Mouse (Mus musculus) neural tube, embryonic 15.5 days (tissue): ENCODE results near the gene Fkbp1a. TPM values are rescaled to one million over a fixed set of nuclear protein-coding genes. Genes with fewer than 3 reads are reported as not detected.

ENCODE experiments used
- ATAC-seq: fragments of 200-750 bp; cut with Nextera tagmentation; 2 replicates; pipeline ENCODE4 v1.8.0; 2017; ENCODE audit warnings: mild to moderate bottlenecking, moderate TSS enrichment, moderate library complexity; ENCODE audit not compliant: low FRiP score
- H3K27ac ChIP-seq: fragments of 300-500 bp; sonication (generic); replicated peaks from 2 replicates; pipeline ENCODE4 v1.5.1; 2015; ENCODE audit warnings: mild to moderate bottlenecking, inconsistent platforms
- H3K27me3 ChIP-seq: fragments of 300-500 bp; sonication (generic); replicated peaks from 2 replicates; pipeline ENCODE4 v1.6.1; 2015; ENCODE audit warnings: inconsistent platforms
- H3K36me3 ChIP-seq: fragments of 300-500 bp; sonication (generic); 2 replicates; pipeline ENCODE4 v1.6.1; 2015; ENCODE audit warnings: inconsistent platforms
- H3K4me1 ChIP-seq: fragments of 300-500 bp; sonication (generic); 2 replicates; pipeline ENCODE4 v1.6.1; 2015; ENCODE audit warnings: inconsistent platforms
- H3K4me2 ChIP-seq: fragments of 300-500 bp; sonication (generic); 2 replicates; pipeline ENCODE4 v1.6.1; 2015; ENCODE audit warnings: inconsistent platforms, mild to moderate bottlenecking, moderate library complexity
- H3K4me3 ChIP-seq: fragments of 300-500 bp; sonication (generic); replicated peaks from 2 replicates; pipeline ENCODE4 v1.5.1; 2015; ENCODE audit warnings: mild to moderate bottlenecking, inconsistent platforms
- H3K9ac ChIP-seq: fragments of 300-500 bp; sonication (generic); replicated peaks from 2 replicates; pipeline ENCODE4 v1.6.1; 2015; ENCODE audit warnings: mild to moderate bottlenecking, inconsistent platforms
- H3K9me3 ChIP-seq: fragments of 300-500 bp; sonication (generic); replicated peaks from 2 replicates; pipeline ENCODE4 v1.6.1; 2016; ENCODE audit warnings: inconsistent platforms
- WGBS: fragments of 180-500 bp; shearing (Covaris S2); methylation state at CpG from one replicate; pipeline ENCODE4 v1.1.7; 2015; ENCODE audit warnings: mixed read lengths; 5-methylcytosine and 5-hydroxymethylcytosine counted together
- polyA plus RNA-seq: library from polyadenylated mRNA; unstranded; fragments of >200 nt; fragmentation: Nextera tagmentation; extraction: Ambion mirVana; gene quantifications from 2 replicates; pipeline ENCODE4 v1.2.1, GENCODE M21; 2015

The Fkbp1a gene
- polyA plus RNA-seq, 1 experiment from 2014 or later, result 644 TPM

DNA sequence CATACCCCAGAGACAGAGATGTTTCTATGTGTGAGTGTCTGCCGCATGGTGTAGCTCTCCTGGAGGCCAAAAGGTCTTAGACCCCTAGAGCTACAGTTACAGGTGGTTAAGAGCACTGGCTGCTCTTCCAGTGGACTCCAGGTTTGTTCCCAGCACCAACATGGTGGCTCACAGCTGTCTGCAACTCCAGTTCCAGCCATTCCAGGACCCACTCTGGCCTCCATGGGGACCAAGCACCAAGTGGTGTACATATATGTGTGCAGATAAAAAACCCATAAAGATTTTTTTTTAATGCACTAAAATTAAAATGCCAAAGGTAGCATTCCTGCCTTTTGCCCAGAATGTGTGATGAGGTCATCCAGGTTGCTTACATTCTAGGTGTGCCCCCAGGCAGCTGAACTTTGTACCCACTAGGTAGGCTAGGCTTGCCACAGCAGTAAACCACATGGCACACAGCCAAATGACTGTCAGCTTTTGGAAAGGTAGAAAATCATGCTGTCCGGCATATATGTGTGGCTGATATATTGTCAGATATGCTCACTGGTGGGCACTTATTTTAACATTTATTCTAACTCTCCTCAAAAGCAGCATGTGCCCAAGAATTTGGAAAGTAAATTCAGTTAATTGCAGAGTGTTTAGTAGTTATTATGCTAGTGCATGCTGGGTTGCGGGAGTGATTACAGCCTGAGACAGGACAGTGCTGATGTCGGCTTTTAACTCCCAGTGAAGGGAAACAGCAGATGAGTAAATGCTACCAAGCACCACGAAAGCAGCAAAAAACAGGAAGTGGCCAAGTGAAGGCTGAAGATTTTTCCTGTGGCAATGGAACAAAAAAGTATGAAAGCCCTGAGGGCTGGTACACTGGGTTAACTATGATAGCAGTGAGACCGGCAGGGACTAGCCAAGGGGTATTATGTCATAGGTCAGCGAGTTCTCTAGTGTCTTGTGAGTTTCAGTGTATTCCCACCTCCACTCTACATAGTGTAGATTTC lies 20.9 kb downstream of the Fkbp1a start:
- no peak overlapping the region for H3K4me2 ChIP-seq
- ATAC-seq, result no peak
- no peak overlapping the region for H3K27ac ChIP-seq
- no peak overlapping the region for H3K4me3 ChIP-seq
- no peak overlapping the region for H3K9ac ChIP-seq
- no peaks in the 10 kb centered on the region for H3K9me3 ChIP-seq
- peaks cover 55% of the 10 kb centered on the region for H3K36me3 ChIP-seq
- WGBS, result 80% methylated on average over 7 of the region's 7 CpGs
- no peaks in the 10 kb centered on the region for H3K27me3 ChIP-seq
- no peaks in the 10 kb centered on the region for H3K4me1 ChIP-seq

DNA sequence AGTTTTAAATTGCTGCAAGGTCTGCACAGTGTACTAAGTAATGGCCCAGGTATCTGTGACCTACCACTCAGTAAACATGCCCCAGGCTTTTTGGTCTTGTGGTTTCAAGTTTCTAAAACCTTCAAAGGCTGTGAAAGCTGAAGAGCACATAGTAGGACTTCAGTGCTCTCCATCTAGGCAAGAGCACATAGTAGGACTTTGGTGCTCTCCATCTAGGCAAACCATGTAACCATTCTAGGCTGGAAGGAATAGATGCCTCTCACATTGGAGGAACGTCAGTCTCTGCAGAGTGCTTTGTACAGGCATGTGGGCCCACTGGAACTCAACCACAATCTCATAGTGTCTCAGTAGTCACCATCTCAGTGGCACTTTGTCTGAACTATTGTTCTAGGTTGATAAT lies 21.7 kb downstream of the Fkbp1a start:
- no peak overlapping the region for H3K4me3 ChIP-seq
- no peaks in the 10 kb centered on the region for H3K9me3 ChIP-seq
- H3K27me3 ChIP-seq, result no peaks in the 10 kb centered on the region
- no peak overlapping the region for H3K4me2 ChIP-seq
- H3K9ac ChIP-seq, result no peak overlapping the region
- H3K27ac ChIP-seq, result no peak overlapping the region
- ATAC-seq, result no peak
- 86% methylated on average over 1 of the region's 1 CpGs for WGBS
- H3K4me1 ChIP-seq, result no peaks in the 10 kb centered on the region
- peaks cover 48% of the 10 kb centered on the region for H3K36me3 ChIP-seq

DNA sequence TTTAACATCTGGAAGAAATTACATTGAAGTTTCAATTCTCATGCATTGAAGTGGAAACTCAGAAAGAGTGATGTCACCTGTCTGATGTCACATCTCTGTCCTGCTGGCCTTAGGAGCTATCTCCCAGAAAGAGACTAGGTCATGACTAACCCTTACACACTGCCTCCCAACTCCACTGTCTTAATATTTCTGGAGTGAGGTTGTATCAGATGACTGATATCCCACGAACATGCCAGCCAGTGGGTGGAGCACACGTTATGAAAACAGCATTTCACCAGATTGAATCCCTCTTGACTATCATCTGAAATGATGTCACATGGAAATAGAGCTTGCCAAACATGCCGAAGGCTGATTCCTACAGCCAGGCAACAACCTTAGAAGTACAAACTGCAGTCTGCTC lies 22.7 kb downstream of the Fkbp1a start:
- 82% methylated on average over 3 of the region's 3 CpGs for WGBS
- no peak overlapping the region for H3K4me3 ChIP-seq

GRCm38 (mm10) chr2:151566856-151567255 lies 24.6 kb downstream of the Fkbp1a start:
- no peaks in the 10 kb centered on the region for H3K9me3 ChIP-seq
- no peak overlapping the region for H3K9ac ChIP-seq
- WGBS, result 89% methylated on average over 6 of the region's 6 CpGs
- H3K4me2 ChIP-seq, result no peak overlapping the region
- H3K36me3 ChIP-seq, result peaks cover 21% of the 10 kb centered on the region
- H3K27ac ChIP-seq, result no peak overlapping the region
- no peaks in the 10 kb centered on the region for H3K4me1 ChIP-seq
- no peaks in the 10 kb centered on the region for H3K27me3 ChIP-seq
- ATAC-seq, result no peak
- H3K4me3 ChIP-seq, result no peak overlapping the region

More for the DNA sequence above, 22.7 kb downstream of the Fkbp1a start:
- no peak for ATAC-seq
- Histone ChIP-seq H3K27ac (no peak overlapping the region), H3K36me3 (peaks cover 38% of the 10 kb centered on the region), H3K27me3 (no peaks in the 10 kb centered on the region), H3K4me2 (no peak overlapping the region), H3K9ac (no peak overlapping the region), H3K4me1 (no peaks in the 10 kb centered on the region), H3K9me3 (no peaks in the 10 kb centered on the region)

DNA sequence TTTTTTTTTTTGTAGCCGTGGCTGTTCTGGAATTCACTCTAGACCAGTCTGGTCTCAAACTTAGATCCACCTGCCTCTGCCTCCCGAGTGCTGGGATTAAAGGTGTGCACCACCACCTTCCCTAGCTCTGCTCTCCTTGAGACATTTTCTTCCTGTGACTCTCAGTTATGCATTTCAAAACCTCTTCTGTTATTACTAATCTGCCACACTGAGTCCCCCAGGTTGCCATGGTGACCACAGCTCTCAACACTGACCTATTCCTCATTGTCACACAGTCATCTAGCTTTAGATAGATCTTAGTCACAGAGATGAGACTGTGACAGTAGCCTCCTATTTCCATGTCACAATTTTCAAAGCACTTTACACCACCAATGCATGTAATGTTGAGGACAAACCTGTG lies 27.2 kb downstream of the Fkbp1a start:
- Histone ChIP-seq H3K27me3 (no peaks in the 10 kb centered on the region), H3K36me3 (peaks cover 6% of the 10 kb centered on the region; the same call in 1 of the 2 replicates), H3K4me3 (no peak overlapping the region), H3K4me2 (no peak overlapping the region), H3K9me3 (no peaks in the 10 kb centered on the region), H3K9ac (no peak overlapping the region), H3K27ac (no peak overlapping the region), H3K4me1 (no peaks in the 10 kb centered on the region)
- WGBS, result 87% methylated on average over 2 of the region's 2 CpGs
- no peak for ATAC-seq

DNA sequence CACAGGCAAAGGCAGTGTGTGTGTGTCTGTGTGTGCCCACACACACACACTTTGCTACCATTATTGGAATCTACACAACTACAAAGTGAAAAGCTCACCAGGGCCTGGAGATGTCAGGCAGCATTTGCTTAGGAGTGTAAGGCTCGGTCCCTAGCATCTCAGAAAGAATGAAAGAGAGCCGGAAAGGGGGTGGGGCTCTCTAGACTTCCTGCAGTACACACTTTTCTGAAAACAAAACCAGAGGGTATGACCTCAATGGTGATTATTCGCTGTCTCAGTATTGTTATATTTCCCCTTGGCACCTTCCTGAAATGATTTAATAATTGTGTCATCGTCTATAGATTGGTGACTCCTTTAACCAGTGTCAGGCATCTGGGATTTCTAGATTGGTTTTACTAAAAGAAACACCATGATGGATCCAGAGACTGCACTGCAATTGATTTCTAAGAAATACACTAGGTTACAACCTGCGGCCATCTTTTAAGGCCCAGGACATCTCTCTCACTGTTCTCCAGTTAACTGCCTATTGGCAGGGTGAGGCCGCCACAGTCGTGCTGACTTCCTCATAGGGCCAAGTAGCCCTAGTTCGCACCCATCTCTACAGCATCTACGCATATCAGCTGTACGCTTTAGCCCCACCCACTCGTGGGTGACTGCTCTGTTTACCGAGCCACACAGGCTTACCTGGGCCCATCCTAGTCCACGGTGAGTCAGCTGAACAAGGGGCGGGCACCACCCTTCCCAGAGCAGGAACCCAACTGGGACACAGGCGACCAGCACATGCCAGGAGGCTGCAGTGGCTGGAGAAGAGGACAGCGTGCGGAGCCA lies 29.8 kb downstream of the Fkbp1a start, which contains the start of gene Sdcbp2:
TSS of gene Sdcbp2 (plus strand) at position 750 of the 828 bp plus-strand sequence.
- Histone ChIP-seq H3K27me3 (no peaks in the 10 kb centered on the region), H3K4me1 (peaks cover 15% of the 10 kb centered on the region), H3K27ac (no peak within 1 kb of the TSS), H3K4me2 (no peak within 1 kb of the TSS), H3K9ac (no peak within 1 kb of the TSS), H3K9me3 (no peaks in the 10 kb centered on the region), H3K4me3 (no peak within 1 kb of the TSS), H3K36me3 (no peaks in the 10 kb centered on the region)
- WGBS, result 73% methylated on average over 17 of the region's 17 CpGs
- ATAC-seq, result no peak

DNA sequence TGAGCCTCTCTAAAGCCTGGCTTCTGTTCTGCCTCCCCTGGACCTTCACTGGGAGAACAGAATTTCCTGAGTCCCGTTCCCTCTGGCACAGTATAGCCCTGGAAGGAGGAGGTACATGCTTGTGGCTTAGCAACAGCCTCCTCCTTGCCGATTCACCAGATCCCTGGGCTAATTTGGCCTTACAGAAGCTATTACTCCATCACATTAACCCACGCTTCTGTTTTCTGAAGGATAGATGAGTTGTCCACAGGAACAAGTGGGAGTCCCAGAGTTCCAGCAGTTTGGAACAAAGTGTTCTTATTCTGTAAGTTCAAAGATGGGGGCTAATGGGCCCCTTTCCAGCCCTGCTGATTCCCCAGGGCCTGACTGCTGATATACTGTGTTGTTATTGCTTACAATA lies 31.4 kb downstream of the Fkbp1a start:
- WGBS, result 63% methylated on average over 3 of the region's 3 CpGs
- Histone ChIP-seq H3K27ac (no peak overlapping the region), H3K36me3 (no peaks in the 10 kb centered on the region), H3K27me3 (no peaks in the 10 kb centered on the region), H3K4me1 (peaks cover 15% of the 10 kb centered on the region), H3K4me2 (no peak overlapping the region), H3K9me3 (no peaks in the 10 kb centered on the region), H3K9ac (0 out of 2 replicates have a peak overlapping the region, but pooled peaks have one; percentile 8), H3K4me3 (no peak overlapping the region)
- ATAC-seq, result no peak

- Histone ChIP-seq H3K4me1 (peaks cover 15% of the 10 kb centered on the region), H3K36me3 (no peaks in the 10 kb centered on the region), H3K27ac (peak overlapping the region; percentile 94; the same call in 1 of the 2 replicates), H3K4me3 (no peak overlapping the region), H3K9ac (no peak overlapping the region), H3K4me2 (no peak overlapping the region), H3K27me3 (no peaks in the 10 kb centered on the region), H3K9me3 (no peaks in the 10 kb centered on the region)
- 60% methylated on average over 5 of the region's 5 CpGs for WGBS
- no peak for ATAC-seq
Observed at GRCm38 (mm10) chr2:151574607-151575006, 32.3 kb downstream of the Fkbp1a start.

DNA sequence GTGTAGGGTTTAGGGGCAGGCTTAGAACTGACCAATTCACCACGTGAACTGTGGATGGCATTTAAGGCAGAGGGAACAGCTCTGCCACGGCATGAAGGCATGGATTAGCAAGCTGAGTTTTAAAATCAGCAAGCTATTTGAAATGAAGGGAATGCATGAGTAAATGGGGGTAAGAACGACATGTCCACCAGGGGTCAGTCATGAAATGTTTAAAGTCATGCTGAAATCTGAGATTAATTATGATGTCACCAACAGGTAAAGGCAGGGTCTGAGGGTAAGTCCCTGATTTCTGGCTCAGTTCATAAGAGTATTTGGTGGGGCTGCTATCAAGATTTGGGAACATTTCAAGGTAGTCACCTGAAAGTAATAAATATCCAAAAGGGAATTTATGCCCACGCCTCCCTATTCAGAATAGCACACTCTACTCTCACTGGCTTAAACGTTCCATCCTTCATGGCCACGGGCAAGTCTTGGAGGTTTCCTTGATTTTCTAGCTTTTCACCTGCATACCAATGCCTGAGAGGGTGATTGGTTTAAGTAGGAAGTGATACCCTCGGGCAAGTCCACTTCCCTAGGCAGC lies 32.9 kb downstream of the Fkbp1a start:
- Histone ChIP-seq H3K4me3 (peak overlapping the region; percentile 52), H3K27ac (peak overlapping the region; percentile 94), H3K9ac (peak overlapping the region; percentile 65), H3K27me3 (no peaks in the 10 kb centered on the region), H3K4me2 (peak overlapping the region; percentile 89), H3K4me1 (peaks cover 15% of the 10 kb centered on the region), H3K36me3 (no peaks in the 10 kb centered on the region), H3K9me3 (no peaks in the 10 kb centered on the region)
- ATAC-seq, result peak; percentile 1
- WGBS, result 22% methylated on average over 7 of the region's 7 CpGs

GRCm38 (mm10) chr2:151575699-151576389 lies 33.6 kb downstream of the Fkbp1a start:
- Histone ChIP-seq H3K4me3 (peak overlapping the region; percentile 52), H3K9me3 (no peaks in the 10 kb centered on the region), H3K27me3 (no peaks in the 10 kb centered on the region), H3K27ac (peak overlapping the region; percentile 94), H3K36me3 (no peaks in the 10 kb centered on the region), H3K9ac (peak overlapping the region; percentile 65), H3K4me2 (peak overlapping the region; percentile 89), H3K4me1 (peaks cover 15% of the 10 kb centered on the region)
- under 1% methylated on average over 38 of the region's 38 CpGs for WGBS
- ATAC-seq, result peak; percentile 96

GRCm38 (mm10) chr2:151579183-151579582 lies 36.9 kb downstream of the Fkbp1a start:
- H3K9me3 ChIP-seq, result no peaks in the 10 kb centered on the region
- H3K36me3 ChIP-seq, result no peaks in the 10 kb centered on the region
- ATAC-seq, result no peak
- no peak overlapping the region for H3K9ac ChIP-seq
- H3K27ac ChIP-seq, result no peak overlapping the region
- 85% methylated on average over 4 of the region's 4 CpGs for WGBS
- H3K4me1 ChIP-seq, result peaks cover 15% of the 10 kb centered on the region
- H3K27me3 ChIP-seq, result no peaks in the 10 kb centered on the region
- no peak overlapping the region for H3K4me2 ChIP-seq
- H3K4me3 ChIP-seq, result no peak overlapping the region
